Mouse (Mus musculus): ENCODE data around the gene Alg14. TPM values are rescaled to one million over a fixed set of nuclear protein-coding genes. Genes with fewer than 3 reads are reported as not detected.

Alg14 gene
- polyA plus RNA-seq, 1 experiment: 50.0 TPM

- Histone ChIP-seq H3K4me1 (ENCODE audit: control insufficient read depth, insufficient read depth, insufficient read length, low read length) (peaks cover 20% of the 10 kb centered on the region; the same call in 1 of the 2 replicates), H3K4me3 (ENCODE audit: insufficient read depth, low read depth, low read length) (no peak overlapping the region), H3K27ac (replicated peaks; ENCODE audit: low read depth, low read length) (peak overlapping the region; percentile 61)
Observed at GRCm38 (mm10) chr3:121378708-121379612, 87.4 kb downstream of the Alg14 start.

DNA sequence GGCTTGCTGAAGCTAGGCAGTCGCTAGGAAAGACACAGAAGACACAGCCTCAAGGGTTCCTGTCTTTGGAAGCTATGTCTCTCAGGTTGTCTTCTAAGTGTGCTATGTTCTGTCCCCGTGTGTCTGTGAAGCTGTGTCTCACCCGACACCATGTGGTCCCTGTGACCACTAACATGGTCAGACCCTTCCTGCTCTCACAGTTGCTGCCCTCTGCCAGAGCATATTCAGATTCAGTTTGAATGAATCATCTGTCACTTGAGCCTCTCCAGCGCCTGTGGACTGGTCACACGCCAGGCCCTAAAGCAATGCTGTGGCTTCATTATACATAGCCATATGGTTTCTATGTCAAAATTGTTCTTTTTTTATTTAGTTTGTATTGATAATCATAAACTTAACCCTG, 88.1 kb downstream of the Alg14 start:
- H3K27ac ChIP-seq (replicated peaks; ENCODE audit: low read depth, low read length): no peak overlapping the region
- H3K4me3 ChIP-seq (ENCODE audit: insufficient read depth, low read depth, low read length): no peak overlapping the region
- H3K4me1 ChIP-seq (ENCODE audit: control insufficient read depth, insufficient read depth, insufficient read length, low read length): peaks cover 20% of the 10 kb centered on the region; the same call in 1 of the 2 replicates

DNA sequence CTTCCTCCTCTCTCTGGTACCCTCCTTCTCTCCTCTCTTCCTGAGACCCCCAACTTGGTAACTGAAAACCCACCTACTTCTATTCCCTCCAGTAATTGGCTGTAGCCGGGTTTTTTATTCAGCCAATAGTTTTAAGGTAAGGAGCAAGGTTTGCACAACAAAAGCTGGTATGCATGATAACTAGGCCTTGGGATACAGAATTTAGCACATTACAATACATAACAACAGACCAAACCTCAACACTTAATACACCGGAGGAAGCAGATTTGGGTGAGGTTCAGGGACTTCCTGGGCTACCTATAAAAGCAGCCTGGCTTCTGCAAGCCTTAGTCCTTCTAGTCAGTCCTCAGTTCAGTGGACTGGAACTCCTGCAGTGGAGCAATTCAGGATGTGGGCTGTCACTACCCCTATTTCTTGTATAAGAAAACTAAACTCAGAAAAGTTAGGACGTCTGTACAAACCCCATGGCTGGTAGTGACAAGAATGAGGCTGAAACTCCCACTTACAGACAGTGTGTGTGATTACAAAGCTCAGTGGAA, 96.0 kb downstream of the Alg14 start:
- Histone ChIP-seq H3K4me3 (ENCODE audit: insufficient read depth, low read depth, low read length) (no peak overlapping the region), H3K4me1 (ENCODE audit: control insufficient read depth, insufficient read depth, insufficient read length, low read length) (peaks cover 9% of the 10 kb centered on the region; the same call in 1 of the 2 replicates), H3K27ac (replicated peaks; ENCODE audit: low read depth, low read length) (no peak overlapping the region)

- H3K4me1 ChIP-seq (ENCODE audit: control insufficient read depth, insufficient read depth, insufficient read length, low read length): peaks cover 5% of the 10 kb centered on the region; the same call in 1 of the 2 replicates
- H3K27ac ChIP-seq (replicated peaks; ENCODE audit: low read depth, low read length): no peak overlapping the region
- no peak overlapping the region for H3K4me3 ChIP-seq (ENCODE audit: insufficient read depth, low read depth, low read length)
Observed at GRCm38 (mm10) chr3:121389366-121389765, 97.8 kb downstream of the Alg14 start.

- Histone ChIP-seq H3K27ac (replicated peaks; ENCODE audit: low read depth, low read length) (peak overlapping the region; percentile 45; the same call in 1 of the 2 replicates), H3K4me3 (ENCODE audit: insufficient read depth, low read depth, low read length) (peak overlapping the region; percentile 29; the same call in 1 of the 2 replicates), H3K4me1 (ENCODE audit: control insufficient read depth, insufficient read depth, insufficient read length, low read length) (peaks cover 5% of the 10 kb centered on the region; the same call in 1 of the 2 replicates)
Observed at GRCm38 (mm10) chr3:121389860-121390530, 98.4 kb downstream of the Alg14 start.

DNA sequence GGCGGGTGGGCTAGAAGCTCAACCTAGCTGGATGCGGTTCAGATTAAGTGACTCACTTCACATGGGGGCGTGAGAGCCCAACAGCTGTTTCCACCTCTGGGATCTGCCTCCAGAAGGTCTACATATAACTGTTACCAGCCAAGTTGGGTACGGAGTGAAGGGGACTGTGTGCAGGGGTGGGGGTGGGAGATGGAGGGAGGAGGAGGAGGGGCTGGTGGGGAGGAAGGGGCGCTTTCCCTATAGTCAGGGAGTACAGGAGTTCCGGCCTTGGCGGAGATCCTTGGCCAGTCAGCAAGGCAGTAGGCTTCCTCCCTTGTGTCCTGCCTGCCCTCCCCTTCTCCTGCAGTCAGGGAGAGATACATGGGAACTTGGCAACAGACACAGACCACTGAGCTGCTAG, 99.2 kb downstream of the Alg14 start:
- Histone ChIP-seq H3K27ac (replicated peaks; ENCODE audit: low read depth, low read length) (no peak overlapping the region), H3K4me1 (ENCODE audit: control insufficient read depth, insufficient read depth, insufficient read length, low read length) (peaks cover 5% of the 10 kb centered on the region; the same call in 1 of the 2 replicates), H3K4me3 (ENCODE audit: insufficient read depth, low read depth, low read length) (no peak overlapping the region)

DNA sequence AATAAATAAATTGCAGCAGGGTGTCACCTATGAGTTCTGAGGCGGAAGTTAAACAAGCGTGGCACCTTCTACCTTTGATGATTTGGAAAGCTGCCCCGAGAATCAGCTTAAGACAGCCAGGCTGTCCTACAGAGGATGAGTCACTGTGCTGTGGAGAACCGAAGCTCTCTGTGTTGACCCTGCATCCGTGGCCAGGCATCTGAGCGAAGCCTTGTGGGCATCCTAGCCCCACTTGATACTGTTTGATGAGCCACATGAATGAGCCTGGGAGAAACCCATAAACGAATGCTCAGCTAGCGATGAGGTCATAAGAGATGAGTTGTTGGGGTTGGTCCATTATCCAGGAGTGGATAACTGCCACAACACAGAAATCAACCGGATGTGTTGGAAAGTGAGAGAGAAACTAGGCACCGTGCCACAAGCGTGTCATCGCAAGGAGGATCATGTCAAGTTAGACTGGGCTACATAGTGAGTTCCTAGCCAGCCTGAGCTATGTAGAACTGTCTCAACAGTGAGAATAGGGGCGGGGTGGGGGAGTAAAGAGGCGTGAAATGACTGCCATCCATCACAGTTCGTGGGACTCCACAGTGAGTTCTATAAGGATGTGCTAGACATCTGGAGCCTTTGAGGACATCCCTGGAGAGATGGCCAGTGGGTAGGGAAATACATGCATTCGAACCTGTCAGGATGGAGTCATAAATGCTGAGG, 104.2 kb downstream of the Alg14 start:
- Histone ChIP-seq H3K4me1 (ENCODE audit: control insufficient read depth, insufficient read depth, insufficient read length, low read length) (peaks cover 2% of the 10 kb centered on the region; the same call in 1 of the 2 replicates), H3K27ac (replicated peaks; ENCODE audit: low read depth, low read length) (no peak overlapping the region), H3K4me3 (ENCODE audit: insufficient read depth, low read depth, low read length) (no peak overlapping the region)

- Histone ChIP-seq H3K27ac (replicated peaks; ENCODE audit: low read depth, low read length) (no peak overlapping the region), H3K4me3 (ENCODE audit: insufficient read depth, low read depth, low read length) (no peak overlapping the region), H3K4me1 (ENCODE audit: control insufficient read depth, insufficient read depth, insufficient read length, low read length) (no peaks in the 10 kb centered on the region)
Observed at GRCm38 (mm10) chr3:121396561-121396960, 105.0 kb downstream of the Alg14 start.

GRCm38 (mm10) chr3:121397007-121397406, 105.4 kb downstream of the Alg14 start:
- Histone ChIP-seq H3K4me1 (ENCODE audit: control insufficient read depth, insufficient read depth, insufficient read length, low read length) (no peaks in the 10 kb centered on the region), H3K4me3 (ENCODE audit: insufficient read depth, low read depth, low read length) (no peak overlapping the region), H3K27ac (replicated peaks; ENCODE audit: low read depth, low read length) (no peak overlapping the region)

GRCm38 (mm10) chr3:121401384-121401783, 109.8 kb downstream of the Alg14 start:
- H3K4me1 ChIP-seq (ENCODE audit: control insufficient read depth, insufficient read depth, insufficient read length, low read length): no peaks in the 10 kb centered on the region
- no peak overlapping the region for H3K4me3 ChIP-seq (ENCODE audit: insufficient read depth, low read depth, low read length)
- no peak overlapping the region for H3K27ac ChIP-seq (replicated peaks; ENCODE audit: low read depth, low read length)

DNA sequence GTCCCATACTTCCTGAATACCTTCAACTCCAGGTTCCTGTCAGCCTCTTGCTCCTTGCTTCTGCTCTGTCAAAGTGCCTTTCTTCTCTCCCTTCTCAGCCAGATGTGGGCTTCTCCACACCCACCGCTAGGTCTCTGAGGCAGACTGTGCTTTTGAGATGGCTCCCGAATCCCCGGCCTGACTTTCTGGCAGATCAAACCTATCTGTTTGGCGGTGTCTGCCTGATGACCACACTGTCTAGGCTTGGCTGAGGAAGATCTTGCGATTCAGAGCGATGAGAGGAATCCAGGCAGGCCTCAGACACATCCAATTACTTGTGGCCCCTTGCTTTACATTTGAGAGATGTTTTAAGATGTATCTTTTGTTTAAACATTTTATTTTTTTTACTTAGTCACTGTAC, 110.5 kb downstream of the Alg14 start:
- Histone ChIP-seq H3K27ac (replicated peaks; ENCODE audit: low read depth, low read length) (no peak overlapping the region), H3K4me1 (ENCODE audit: control insufficient read depth, insufficient read depth, insufficient read length, low read length) (no peaks in the 10 kb centered on the region), H3K4me3 (ENCODE audit: insufficient read depth, low read depth, low read length) (no peak overlapping the region)

DNA sequence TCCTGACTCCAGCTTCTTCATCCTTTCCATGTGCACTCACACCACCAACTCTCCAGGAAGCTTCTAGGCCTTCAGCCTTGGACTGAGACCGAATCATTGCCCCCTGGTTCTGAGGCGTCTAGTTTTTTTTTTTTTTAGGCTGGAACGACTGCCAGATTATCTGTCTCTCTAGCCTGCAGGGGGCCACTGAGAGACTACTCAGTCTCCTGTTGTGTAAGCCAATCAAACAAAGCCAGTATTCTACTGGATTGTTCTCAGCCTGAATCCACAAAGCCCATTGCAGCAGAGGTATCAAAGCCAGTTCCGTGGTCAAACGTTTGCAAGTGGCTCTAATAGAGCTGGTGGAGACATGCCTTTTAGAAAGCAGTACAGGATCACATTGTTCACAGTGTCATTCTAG, 111.9 kb downstream of the Alg14 start:
- Histone ChIP-seq H3K27ac (replicated peaks; ENCODE audit: low read depth, low read length) (no peak overlapping the region), H3K4me3 (ENCODE audit: insufficient read depth, low read depth, low read length) (no peak overlapping the region), H3K4me1 (ENCODE audit: control insufficient read depth, insufficient read depth, insufficient read length, low read length) (no peaks in the 10 kb centered on the region)

GRCm38 (mm10) chr3:121405101-121405500, 113.5 kb downstream of the Alg14 start:
- no peaks in the 10 kb centered on the region for H3K4me1 ChIP-seq (ENCODE audit: control insufficient read depth, insufficient read depth, insufficient read length, low read length)
- H3K4me3 ChIP-seq (ENCODE audit: insufficient read depth, low read depth, low read length): no peak overlapping the region
- H3K27ac ChIP-seq (replicated peaks; ENCODE audit: low read depth, low read length): no peak overlapping the region

DNA sequence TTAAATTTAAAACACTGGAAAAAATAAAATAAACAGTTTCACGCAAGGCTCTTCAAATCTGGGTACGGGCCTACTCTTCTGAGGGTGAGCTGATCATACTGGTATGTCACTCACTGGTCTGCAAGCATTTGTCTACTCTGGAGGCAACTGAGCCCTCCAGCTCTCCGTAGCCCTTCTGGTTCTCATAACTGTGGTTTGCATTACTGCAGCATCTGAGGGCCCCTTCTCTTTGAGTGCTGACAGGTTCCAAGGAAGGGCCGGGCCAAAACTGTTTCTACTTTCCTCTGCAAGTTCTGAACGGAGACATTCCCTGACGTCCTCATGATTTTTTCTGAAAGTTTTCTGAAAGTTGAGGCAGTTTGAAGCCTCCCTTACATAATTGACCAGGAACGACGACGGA, 115.8 kb downstream of the Alg14 start:
- H3K27ac ChIP-seq (replicated peaks; ENCODE audit: low read depth, low read length): no peak overlapping the region
- H3K4me1 ChIP-seq (ENCODE audit: control insufficient read depth, insufficient read depth, insufficient read length, low read length): no peaks in the 10 kb centered on the region
- H3K4me3 ChIP-seq (ENCODE audit: insufficient read depth, low read depth, low read length): no peak overlapping the region

DNA sequence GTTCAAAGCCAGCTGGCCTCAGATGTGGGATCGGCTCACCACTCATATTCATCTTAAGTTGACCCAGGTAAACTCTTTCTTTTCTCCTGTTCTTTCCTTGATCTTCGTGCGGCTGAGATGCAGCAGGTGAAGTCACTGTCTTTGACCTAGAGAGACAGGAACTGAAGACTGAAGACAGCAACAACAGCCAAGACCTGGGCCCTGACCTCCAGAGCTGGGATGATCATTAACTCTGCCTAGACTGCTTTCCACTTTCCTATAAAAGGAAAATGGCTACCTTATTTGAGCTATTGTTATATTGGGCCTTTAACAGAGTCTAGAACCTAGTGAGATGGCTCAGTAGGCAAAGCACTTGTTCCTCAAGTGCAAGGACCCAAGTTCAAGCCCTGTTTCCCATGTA, 116.8 kb downstream of the Alg14 start:
- Histone ChIP-seq H3K4me3 (ENCODE audit: insufficient read depth, low read depth, low read length) (no peak overlapping the region), H3K4me1 (ENCODE audit: control insufficient read depth, insufficient read depth, insufficient read length, low read length) (no peaks in the 10 kb centered on the region), H3K27ac (replicated peaks; ENCODE audit: low read depth, low read length) (no peak overlapping the region)
